Mouse (Mus musculus): ENCODE data around the gene Kif20b. TPM values are rescaled to one million over a fixed set of nuclear protein-coding genes. Genes with fewer than 3 reads are reported as not detected.

The Kif20b gene
- polyA plus RNA-seq, 1 experiment from 2014 or later: 65.8 TPM

DNA sequence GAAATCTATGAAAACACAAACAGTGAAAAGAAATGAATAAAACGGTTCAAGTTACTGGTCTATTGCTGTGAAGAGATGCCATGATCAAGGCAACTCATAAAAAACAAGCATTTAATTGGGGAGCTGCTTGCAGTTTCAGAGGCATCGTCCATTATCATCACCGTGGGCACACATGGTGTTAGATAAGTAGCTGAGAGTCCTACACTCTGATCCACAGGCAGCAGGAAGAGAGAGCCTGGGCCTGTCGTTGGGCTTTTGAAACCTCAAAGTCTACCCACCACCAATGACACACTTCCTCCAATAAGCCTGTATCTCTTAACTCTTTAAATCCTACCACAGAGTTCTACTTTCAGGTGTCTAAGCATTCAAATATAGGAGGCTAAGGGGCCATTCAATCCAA is 27.1 kb upstream of the Kif20b start:
- Histone ChIP-seq H3K4me3 (replicated peaks) (no peak overlapping the region), H3K27me3 (no peaks in the 10 kb centered on the region), H3K36me3 (no peaks in the 10 kb centered on the region), H3K4me1 (no peaks in the 10 kb centered on the region), H3K9ac (no peak overlapping the region), H3K9me3 (replicated peaks) (no peaks in the 10 kb centered on the region), H3K27ac (no peak overlapping the region), H3K4me2 (no peak overlapping the region)
- ATAC-seq (replicated peaks; ENCODE audit: low FRiP score): no peak
- 78% methylated on average over 4 of the region's 4 CpGs for WGBS

GRCm38 (mm10) chr19:34897082-34897965 is 24.8 kb upstream of the Kif20b start:
- Histone ChIP-seq H3K27ac (no peak overlapping the region), H3K9ac (no peak overlapping the region)

GRCm38 (mm10) chr19:34898941-34899340 is 23.2 kb upstream of the Kif20b start:
- no peaks in the 10 kb centered on the region for H3K4me1 ChIP-seq
- H3K4me3 ChIP-seq (replicated peaks): no peak overlapping the region
- no peaks in the 10 kb centered on the region for H3K36me3 ChIP-seq
- 92% methylated on average over 4 of the region's 4 CpGs for WGBS
- H3K9ac ChIP-seq: no peak overlapping the region
- H3K9me3 ChIP-seq (replicated peaks): no peaks in the 10 kb centered on the region
- no peaks in the 10 kb centered on the region for H3K27me3 ChIP-seq
- ATAC-seq (replicated peaks; ENCODE audit: low FRiP score): no peak
- no peak overlapping the region for H3K4me2 ChIP-seq
- no peak overlapping the region for H3K27ac ChIP-seq

More at GRCm38 (mm10) chr19:34897082-34897965, 24.8 kb upstream of the Kif20b start:
- ATAC-seq (replicated peaks; ENCODE audit: low FRiP score): no peak
- Histone ChIP-seq H3K4me3 (replicated peaks) (no peak overlapping the region), H3K9me3 (replicated peaks) (no peaks in the 10 kb centered on the region), H3K4me2 (no peak overlapping the region), H3K36me3 (no peaks in the 10 kb centered on the region), H3K27me3 (no peaks in the 10 kb centered on the region), H3K4me1 (no peaks in the 10 kb centered on the region)
- whole genome bisulfite sequencing: 87% methylated on average over 15 of the region's 15 CpGs

DNA sequence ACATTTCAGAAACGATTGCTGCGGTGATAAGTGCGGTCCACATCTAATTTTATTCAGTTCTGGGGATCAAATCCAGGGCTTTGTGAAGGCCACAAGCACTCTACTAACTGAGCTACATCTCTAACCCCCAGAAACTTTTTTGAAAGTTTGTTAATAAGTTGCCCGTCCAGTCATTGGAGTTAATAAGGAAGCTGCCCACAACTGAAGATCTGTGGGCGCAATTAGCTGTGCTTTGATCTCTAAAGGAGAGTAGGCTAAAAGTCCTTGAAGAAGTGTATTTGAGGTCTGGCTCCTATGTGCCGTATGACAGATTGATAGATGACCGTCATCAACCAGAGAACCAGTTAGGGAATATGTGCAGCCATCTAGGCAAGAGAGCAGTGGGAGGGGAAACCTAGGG is 20.9 kb upstream of the Kif20b start:
- Histone ChIP-seq H3K4me1 (no peaks in the 10 kb centered on the region), H3K4me3 (replicated peaks) (no peak overlapping the region), H3K27me3 (no peaks in the 10 kb centered on the region), H3K4me2 (no peak overlapping the region), H3K27ac (no peak overlapping the region), H3K36me3 (no peaks in the 10 kb centered on the region), H3K9me3 (replicated peaks) (no peaks in the 10 kb centered on the region), H3K9ac (no peak overlapping the region)
- ATAC-seq (replicated peaks; ENCODE audit: low FRiP score): peak; percentile 49; the same call in 1 of the 2 replicates
- WGBS: 83% methylated on average over 7 of the region's 7 CpGs

DNA sequence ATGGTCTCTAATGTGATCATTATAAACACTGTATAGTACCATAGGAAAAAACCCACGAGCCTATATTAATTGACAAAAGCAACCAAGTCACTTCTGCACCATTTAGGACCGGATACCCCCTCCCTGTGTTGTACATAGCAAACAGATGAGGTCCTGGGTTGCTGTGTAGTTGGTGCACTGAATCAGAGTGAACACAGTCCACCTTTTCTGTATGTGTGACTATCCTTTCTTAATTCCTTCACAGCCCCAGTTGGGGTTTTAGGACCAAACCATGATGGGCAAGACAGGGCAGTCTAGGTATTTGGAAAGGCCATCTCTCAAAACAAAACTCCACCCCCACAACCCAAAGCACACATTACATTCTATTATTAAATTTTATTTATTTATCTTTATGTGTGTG is 20.4 kb upstream of the Kif20b start:
- ATAC-seq (replicated peaks; ENCODE audit: low FRiP score): no peak
- Histone ChIP-seq H3K4me1 (no peaks in the 10 kb centered on the region), H3K27me3 (no peaks in the 10 kb centered on the region), H3K4me3 (replicated peaks) (no peak overlapping the region), H3K36me3 (no peaks in the 10 kb centered on the region), H3K27ac (no peak overlapping the region), H3K9ac (no peak overlapping the region), H3K9me3 (replicated peaks) (no peaks in the 10 kb centered on the region), H3K4me2 (no peak overlapping the region)
- 73% methylated on average over 2 of the region's 2 CpGs for WGBS

- 83% methylated on average over 5 of the region's 5 CpGs for WGBS
- no peak overlapping the region for H3K4me3 ChIP-seq (replicated peaks)
- peaks cover 2% of the 10 kb centered on the region; the same call in 1 of the 2 replicates for H3K4me1 ChIP-seq
- no peak for ATAC-seq (replicated peaks; ENCODE audit: low FRiP score)
- H3K27ac ChIP-seq: no peak overlapping the region
- H3K27me3 ChIP-seq: no peaks in the 10 kb centered on the region
- H3K36me3 ChIP-seq: no peaks in the 10 kb centered on the region
- H3K9me3 ChIP-seq (replicated peaks): no peaks in the 10 kb centered on the region
- no peak overlapping the region for H3K4me2 ChIP-seq
- no peak overlapping the region for H3K9ac ChIP-seq
These were observed 18.1 kb upstream of the Kif20b start for GRCm38 (mm10) chr19:34904032-34904431.

- H3K36me3 ChIP-seq: no peaks in the 10 kb centered on the region
- H3K4me3 ChIP-seq (replicated peaks): no peak overlapping the region
- peaks cover 2% of the 10 kb centered on the region; the same call in 1 of the 2 replicates for H3K4me1 ChIP-seq
- 95% methylated on average over 7 of the region's 7 CpGs for WGBS
- H3K27ac ChIP-seq: no peak overlapping the region
- H3K9me3 ChIP-seq (replicated peaks): no peaks in the 10 kb centered on the region
- no peak overlapping the region for H3K4me2 ChIP-seq
- H3K9ac ChIP-seq: no peak overlapping the region
- no peaks in the 10 kb centered on the region for H3K27me3 ChIP-seq
- no peak for ATAC-seq (replicated peaks; ENCODE audit: low FRiP score)
These were observed 16.7 kb upstream of the Kif20b start for GRCm38 (mm10) chr19:34905424-34905823.

GRCm38 (mm10) chr19:34906772-34907171 is 15.4 kb upstream of the Kif20b start:
- Histone ChIP-seq H3K9ac (no peak overlapping the region), H3K4me1 (peaks cover 2% of the 10 kb centered on the region; the same call in 1 of the 2 replicates), H3K9me3 (replicated peaks) (no peaks in the 10 kb centered on the region), H3K4me2 (no peak overlapping the region), H3K4me3 (replicated peaks) (no peak overlapping the region), H3K27ac (no peak overlapping the region), H3K27me3 (no peaks in the 10 kb centered on the region), H3K36me3 (no peaks in the 10 kb centered on the region)
- WGBS: 82% methylated on average over 5 of the region's 5 CpGs
- no peak for ATAC-seq (replicated peaks; ENCODE audit: low FRiP score)

DNA sequence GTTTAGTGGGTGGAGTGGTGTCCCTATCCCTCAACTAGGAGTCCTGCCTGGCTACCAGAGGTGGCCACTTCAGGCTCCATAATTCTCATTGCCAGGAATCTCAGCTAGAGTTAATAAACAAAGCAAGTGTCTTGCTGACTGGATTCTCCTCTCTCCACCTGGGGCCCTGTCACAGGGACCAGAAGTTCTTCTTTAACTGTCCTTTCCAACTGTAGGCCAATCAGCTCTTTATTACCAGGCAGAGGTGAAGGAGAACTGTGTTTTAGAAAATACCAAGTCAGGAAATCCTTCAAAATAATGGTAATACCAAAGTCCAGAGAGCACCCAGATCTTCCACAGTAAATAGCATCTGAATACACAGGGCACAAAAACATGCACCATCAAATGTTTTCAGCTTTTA is 9.8 kb upstream of the Kif20b start:
- Histone ChIP-seq H3K4me3 (replicated peaks) (no peak overlapping the region), H3K9ac (no peak overlapping the region), H3K4me1 (peaks cover 2% of the 10 kb centered on the region; the same call in 1 of the 2 replicates), H3K36me3 (no peaks in the 10 kb centered on the region), H3K9me3 (replicated peaks) (no peaks in the 10 kb centered on the region), H3K4me2 (no peak overlapping the region), H3K27ac (no peak overlapping the region), H3K27me3 (no peaks in the 10 kb centered on the region)
- no peak for ATAC-seq (replicated peaks; ENCODE audit: low FRiP score)

GRCm38 (mm10) chr19:34920066-34920465 is 2.1 kb upstream of the Kif20b start:
- H3K4me1 ChIP-seq: peaks cover 6% of the 10 kb centered on the region; the same call in 1 of the 2 replicates
- no peak overlapping the region for H3K4me2 ChIP-seq
- peaks cover 8% of the 10 kb centered on the region for H3K36me3 ChIP-seq
- no peaks in the 10 kb centered on the region for H3K9me3 ChIP-seq (replicated peaks)
- no peaks in the 10 kb centered on the region for H3K27me3 ChIP-seq
- H3K27ac ChIP-seq: no peak overlapping the region
- 86% methylated on average over 4 of the region's 4 CpGs for WGBS
- H3K4me3 ChIP-seq (replicated peaks): no peak overlapping the region
- ATAC-seq (replicated peaks; ENCODE audit: low FRiP score): no peak
- H3K9ac ChIP-seq: no peak overlapping the region

- ATAC-seq (replicated peaks; ENCODE audit: low FRiP score): no peak
- WGBS: 66% methylated on average over 3 of the region's 3 CpGs
- H3K4me2 ChIP-seq: no peak overlapping the region
- peaks cover 6% of the 10 kb centered on the region; the same call in 1 of the 2 replicates for H3K4me1 ChIP-seq
- H3K9ac ChIP-seq: no peak overlapping the region
- no peak overlapping the region for H3K4me3 ChIP-seq (replicated peaks)
- peaks cover 13% of the 10 kb centered on the region for H3K36me3 ChIP-seq
- H3K27me3 ChIP-seq: no peaks in the 10 kb centered on the region
- H3K27ac ChIP-seq: no peak overlapping the region
- no peaks in the 10 kb centered on the region for H3K9me3 ChIP-seq (replicated peaks)
These were observed 1.6 kb upstream of the Kif20b start for GRCm38 (mm10) chr19:34920531-34920930.

GRCm38 (mm10) chr19:34921253-34921651 is 909 bp upstream of the Kif20b start:
- peaks cover 16% of the 10 kb centered on the region for H3K36me3 ChIP-seq
- peaks cover 6% of the 10 kb centered on the region; the same call in 1 of the 2 replicates for H3K4me1 ChIP-seq
- no peaks in the 10 kb centered on the region for H3K9me3 ChIP-seq (replicated peaks)
- 22% methylated on average over 7 of the region's 7 CpGs for WGBS
- H3K9ac ChIP-seq: no peak overlapping the region
- H3K4me2 ChIP-seq: peak overlapping the region; percentile 71
- H3K27ac ChIP-seq: peak overlapping the region; percentile 84
- ATAC-seq (replicated peaks; ENCODE audit: low FRiP score): no peak
- no peaks in the 10 kb centered on the region for H3K27me3 ChIP-seq
- H3K4me3 ChIP-seq (replicated peaks): peak overlapping the region; percentile 94
